Mouse (Mus musculus) neural tube, embryonic 11.5 days (tissue): ENCODE measurements at regions not wholly inside any gene's neighbourhood (a gene's known extent, or its start where the extent isn't known, plus 50 kb on each side); places are given as distances from the start of the nearest gene placed in this dataset.

ENCODE experiments used
- ATAC-seq: fragments of 200-750 bp; cut with Nextera tagmentation; 2 replicates; pipeline ENCODE4 v1.8.0; 2017; ENCODE audit warnings: moderate number of reproducible peaks, mild to moderate bottlenecking, moderate TSS enrichment, moderate library complexity; ENCODE audit not compliant: insufficient read depth, low FRiP score, low TSS enrichment
- DNase-seq: peaks from one replicate; pipeline ENCODE4 v3.0.0-alpha.2; 2015; ENCODE audit warnings: low spot score
- H3K27ac ChIP-seq: fragments of 300-500 bp; sonication (generic); 2 replicates; pipeline ENCODE4 v1.5.1; 2014; ENCODE audit warnings: low read depth, mild to moderate bottlenecking, low read length
- H3K27me3 ChIP-seq: fragments of 300-500 bp; sonication (generic); 2 replicates; pipeline ENCODE4 v1.6.1; 2014; ENCODE audit warnings: mild to moderate bottlenecking, low read length, mixed read lengths; ENCODE audit not compliant: control insufficient read depth, insufficient read depth
- H3K36me3 ChIP-seq: fragments of 300-500 bp; sonication (generic); 2 replicates; pipeline ENCODE4 v1.6.1; 2014; ENCODE audit warnings: mild to moderate bottlenecking, low read length, moderate library complexity, mixed read lengths; ENCODE audit not compliant: control insufficient read depth, insufficient read depth
- H3K4me1 ChIP-seq: fragments of 300-500 bp; sonication (generic); 2 replicates; pipeline ENCODE4 v1.6.1; 2014; ENCODE audit warnings: low read length, mixed read lengths; ENCODE audit not compliant: control insufficient read depth, insufficient read depth
- H3K4me2 ChIP-seq: fragments of 300-500 bp; sonication (generic); 2 replicates; pipeline ENCODE4 v1.6.1; 2014; ENCODE audit warnings: low read depth, mild to moderate bottlenecking, moderate library complexity
- H3K4me3 ChIP-seq: fragments of 300-500 bp; sonication (generic); 2 replicates; pipeline ENCODE4 v1.5.1; 2014; ENCODE audit warnings: low read depth, low read length
- H3K9ac ChIP-seq: fragments of 300-500 bp; sonication (generic); 2 replicates; pipeline ENCODE4 v1.6.1; 2014; ENCODE audit warnings: mild to moderate bottlenecking, low read length
- H3K9me3 ChIP-seq: fragments of 300-500 bp; sonication (generic); 2 replicates; pipeline ENCODE4 v1.6.1; 2016; ENCODE audit warnings: low read length; ENCODE audit not compliant: control insufficient read depth
- WGBS: fragments of 180-500 bp; shearing (Covaris S2); extraction: QIAGEN DNeasy Blood & Tissue Kit; methylation state at CpG from one replicate; pipeline ENCODE4 v1.1.7; 2014; 5-methylcytosine and 5-hydroxymethylcytosine counted together

GRCm38 (mm10) chr3:137226151-137226550 is 114.7 kb upstream of the Emcn start:
- DNase-seq (no peak), ATAC-seq (no peak)
- no peak overlapping the region for H3K4me2 ChIP-seq
- no peak overlapping the region for H3K4me3 ChIP-seq
- H3K9ac ChIP-seq = no peak overlapping the region
- H3K27me3 ChIP-seq = no peaks in the 10 kb centered on the region
- H3K4me1 ChIP-seq = no peaks in the 10 kb centered on the region
- H3K9me3 ChIP-seq = no peaks in the 10 kb centered on the region
- H3K36me3 ChIP-seq = no peaks in the 10 kb centered on the region
- WGBS = 98% methylated on average over 1 of the region's 1 CpGs
- H3K27ac ChIP-seq = no peak overlapping the region

GRCm38 (mm10) chr3:137227122-137227838 is 113.6 kb upstream of the Emcn start:
- Histone ChIP-seq H3K36me3 (no peaks in the 10 kb centered on the region), H3K4me3 (no peak overlapping the region), H3K4me2 (no peak overlapping the region), H3K27me3 (no peaks in the 10 kb centered on the region), H3K9ac (no peak overlapping the region), H3K27ac (no peak overlapping the region), H3K9me3 (no peaks in the 10 kb centered on the region), H3K4me1 (no peaks in the 10 kb centered on the region)
- WGBS = 88% methylated on average over 5 of the region's 5 CpGs
- no peak for DNase-seq
- ATAC-seq = no peak

DNA sequence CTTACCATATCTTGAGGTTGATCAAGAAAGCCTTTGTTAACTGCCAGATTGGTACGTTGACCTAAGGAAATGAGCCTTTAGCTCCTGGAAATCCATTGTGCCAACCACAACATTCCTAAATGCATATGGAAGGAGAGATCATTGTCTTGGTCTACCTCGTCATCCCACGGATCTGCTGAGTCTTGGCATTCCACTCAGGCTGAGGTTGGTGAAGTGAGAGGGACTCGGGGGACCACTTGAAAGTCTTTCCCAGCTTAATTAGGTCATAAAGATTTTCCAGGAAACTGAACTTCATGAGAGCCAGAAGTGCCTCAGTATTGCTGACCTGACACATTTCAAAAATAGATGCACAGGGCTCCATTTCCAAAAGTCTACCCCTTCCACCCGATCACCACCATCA is 112.5 kb upstream of the Emcn start:
- H3K9ac ChIP-seq = no peak overlapping the region
- ATAC-seq = no peak

DNA sequence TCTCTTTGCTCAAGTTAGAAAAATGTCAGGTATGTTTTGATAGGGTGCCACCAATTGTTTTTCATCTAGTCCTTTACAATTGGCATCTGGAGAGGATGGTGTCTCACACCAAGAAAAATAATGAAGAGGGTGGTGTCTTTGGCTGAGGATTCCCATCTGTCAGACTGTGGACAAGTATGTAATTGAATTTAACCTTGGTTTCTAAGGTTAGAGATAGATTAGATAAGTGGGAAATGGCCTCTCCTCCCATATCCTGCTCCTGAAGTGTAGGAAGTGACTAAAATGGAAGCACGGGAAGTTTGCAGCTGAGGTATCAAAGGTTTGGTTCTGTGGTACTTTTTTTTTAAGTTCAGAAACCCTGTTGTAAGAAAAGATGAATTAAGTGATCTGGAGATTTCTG is 98.0 kb upstream of the Emcn start:
- H3K9me3 ChIP-seq = no peaks in the 10 kb centered on the region
- WGBS = 79% methylated on average over 1 of the region's 1 CpGs
- H3K4me1 ChIP-seq = no peaks in the 10 kb centered on the region
- no peak for ATAC-seq
- no peak overlapping the region for H3K9ac ChIP-seq
- no peak overlapping the region for H3K27ac ChIP-seq
- no peak overlapping the region for H3K4me3 ChIP-seq
- DNase-seq = no peak
- no peaks in the 10 kb centered on the region for H3K36me3 ChIP-seq
- no peaks in the 10 kb centered on the region for H3K27me3 ChIP-seq
- H3K4me2 ChIP-seq = no peak overlapping the region

More for the DNA sequence above, 112.5 kb upstream of the Emcn start:
- Histone ChIP-seq H3K9me3 (no peaks in the 10 kb centered on the region), H3K27ac (no peak overlapping the region), H3K4me1 (no peaks in the 10 kb centered on the region), H3K4me2 (no peak overlapping the region), H3K27me3 (no peaks in the 10 kb centered on the region), H3K4me3 (no peak overlapping the region), H3K36me3 (no peaks in the 10 kb centered on the region)
- WGBS = 92% methylated on average over 5 of the region's 5 CpGs
- DNase-seq = no peak

DNA sequence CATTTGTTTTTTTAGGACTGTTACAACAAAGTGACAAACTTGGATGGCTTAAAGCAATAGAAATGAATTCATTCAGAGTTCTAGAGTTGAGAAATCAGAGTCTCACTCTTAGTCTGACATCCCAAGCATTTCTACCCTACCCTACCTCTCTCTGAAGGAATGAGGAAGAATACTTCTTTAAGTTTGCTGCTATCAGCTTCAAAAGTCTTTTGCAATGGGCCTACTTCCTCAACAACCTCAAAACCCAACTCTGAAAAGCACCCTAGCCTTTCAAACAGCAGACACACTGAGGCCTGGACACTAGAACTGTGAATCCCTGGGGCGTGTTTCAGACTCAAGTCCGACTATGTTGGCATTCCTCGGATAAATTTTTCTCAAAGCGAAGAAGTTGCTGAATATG is 77.0 kb upstream of the Emcn start:
- ATAC-seq (no peak), DNase-seq (no peak)
- no peak overlapping the region for H3K4me3 ChIP-seq
- no peak overlapping the region for H3K9ac ChIP-seq
- H3K9me3 ChIP-seq = no peaks in the 10 kb centered on the region
- no peak overlapping the region for H3K27ac ChIP-seq
- H3K4me1 ChIP-seq = no peaks in the 10 kb centered on the region
- H3K4me2 ChIP-seq = no peak overlapping the region
- H3K27me3 ChIP-seq = no peaks in the 10 kb centered on the region
- no peaks in the 10 kb centered on the region for H3K36me3 ChIP-seq
- 96% methylated on average over 4 of the region's 4 CpGs for WGBS

GRCm38 (mm10) chr3:137267752-137268151 is 73.1 kb upstream of the Emcn start:
- DNase-seq = no peak
- WGBS = 85% methylated on average over 1 of the region's 1 CpGs

DNA sequence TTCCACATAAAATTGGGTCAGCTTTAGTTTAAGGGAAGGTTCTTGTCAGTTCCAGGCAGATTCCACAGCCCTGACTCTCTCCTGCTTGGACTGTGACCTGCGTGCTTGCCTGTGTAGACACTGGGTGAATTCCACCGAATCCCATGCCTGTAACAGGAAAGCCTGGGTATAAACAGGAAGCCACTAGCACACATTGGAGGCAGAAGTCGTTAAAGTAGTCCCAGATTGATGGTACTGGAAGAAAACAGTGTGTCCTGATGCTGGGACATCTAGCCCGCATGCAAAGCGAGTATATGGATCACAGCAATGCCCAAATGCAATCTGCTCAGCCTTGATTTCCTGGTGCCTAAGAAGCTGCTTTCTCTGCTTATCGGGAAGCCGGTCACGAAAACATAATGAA is 65.4 kb upstream of the Emcn start:
- Histone ChIP-seq H3K4me3 (no peak overlapping the region), H3K36me3 (no peaks in the 10 kb centered on the region), H3K9me3 (no peaks in the 10 kb centered on the region), H3K9ac (no peak overlapping the region), H3K27me3 (no peaks in the 10 kb centered on the region), H3K4me1 (no peaks in the 10 kb centered on the region), H3K27ac (no peak overlapping the region), H3K4me2 (no peak overlapping the region)
- DNase-seq = no peak
- ATAC-seq = no peak
- WGBS = 82% methylated on average over 8 of the region's 8 CpGs

More at GRCm38 (mm10) chr3:137267752-137268151, 73.1 kb upstream of the Emcn start:
- Histone ChIP-seq H3K4me3 (no peak overlapping the region), H3K9ac (no peak overlapping the region), H3K4me1 (no peaks in the 10 kb centered on the region), H3K4me2 (no peak overlapping the region), H3K36me3 (no peaks in the 10 kb centered on the region), H3K27ac (no peak overlapping the region), H3K27me3 (no peaks in the 10 kb centered on the region), H3K9me3 (no peaks in the 10 kb centered on the region)
- no peak for ATAC-seq

DNA sequence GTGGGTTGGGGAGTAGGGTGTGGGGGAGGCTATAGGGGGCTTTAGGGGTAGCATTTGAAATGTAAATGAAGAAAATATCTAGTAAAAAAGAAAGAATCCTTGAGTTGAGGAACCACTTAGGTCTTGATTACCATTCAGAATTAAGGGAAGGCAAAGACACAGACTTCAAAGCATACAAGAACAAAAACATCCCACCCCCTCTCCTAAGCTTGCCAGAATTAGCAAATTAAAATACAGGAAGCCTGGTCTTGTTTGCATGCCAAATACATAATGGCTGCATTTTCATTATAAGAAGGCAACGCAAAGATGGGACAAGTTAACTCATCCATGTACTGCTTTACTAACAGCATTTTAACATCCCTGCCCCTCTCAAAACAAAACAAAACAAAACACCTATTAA is 61.6 kb upstream of the Emcn start:
- Histone ChIP-seq H3K4me1 (no peaks in the 10 kb centered on the region), H3K27ac (no peak overlapping the region), H3K9ac (no peak overlapping the region), H3K36me3 (no peaks in the 10 kb centered on the region), H3K4me3 (no peak overlapping the region), H3K27me3 (no peaks in the 10 kb centered on the region), H3K9me3 (no peaks in the 10 kb centered on the region), H3K4me2 (no peak overlapping the region)
- ATAC-seq (no peak), DNase-seq (no peak)
- 84% methylated on average over 1 of the region's 1 CpGs for WGBS

DNA sequence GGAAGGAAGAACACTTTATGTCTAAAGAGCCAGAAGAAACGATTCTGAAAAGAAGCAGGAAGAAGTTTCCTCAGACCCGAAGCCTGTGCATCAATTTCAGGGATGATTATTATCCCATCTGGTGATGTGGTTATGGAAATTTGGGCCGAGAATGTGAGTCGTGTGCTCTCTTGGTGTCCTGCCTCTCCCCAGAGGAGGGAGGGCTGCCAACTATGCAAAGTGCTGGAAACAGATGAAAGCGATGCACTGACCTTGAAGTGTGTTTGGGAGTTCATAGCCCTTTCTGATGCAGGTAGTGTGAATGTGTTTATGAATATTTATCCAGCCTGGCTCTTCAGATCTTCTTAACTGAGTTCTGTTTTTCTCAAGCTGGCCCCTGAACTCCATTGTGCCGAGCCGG is 59.8 kb upstream of the Emcn start:
- Histone ChIP-seq H3K36me3 (no peaks in the 10 kb centered on the region), H3K4me1 (no peaks in the 10 kb centered on the region), H3K27ac (no peak overlapping the region), H3K4me3 (no peak overlapping the region), H3K9ac (no peak overlapping the region), H3K4me2 (no peak overlapping the region), H3K9me3 (no peaks in the 10 kb centered on the region), H3K27me3 (no peaks in the 10 kb centered on the region)
- no peak for ATAC-seq
- 86% methylated on average over 7 of the region's 7 CpGs for WGBS
- DNase-seq = no peak
